Mouse (Mus musculus) kidney, adult 2 months (tissue): ENCODE results near the gene Cd44.

Source experiments
- CTCF ChIP-seq: fragments of 200-500 bp; conservative IDR thresholded peaks from 2 replicates; pipeline ENCODE4 v1.5.1; 2011; ENCODE audit warnings: low read depth, mild to moderate bottlenecking, control low read depth, low read length, moderate library complexity, mixed read lengths; ENCODE audit not compliant: insufficient read depth, insufficient read length
- POLR2A ChIP-seq: fragments of 200-500 bp; IDR thresholded peaks from one replicate; pipeline ENCODE4 v1.6.1; 2011; ENCODE audit warnings: low read depth, low read length, control low read depth

- no peak for TF ChIP-seq CTCF
- no peak for TF ChIP-seq POLR2A
Observed at GRCm38 (mm10) chr2:102827841-102828240, 73.6 kb downstream of the Cd44 start.
